10 mouse cellular contexts compared by ENCODE assay signal in genomic region chr11:86950491-86950890, GRCm38 (mm10). TPM values are rescaled to one million over a fixed set of nuclear protein-coding genes. Genes with fewer than 3 reads are reported as not detected.
DNase-seq lines count a peak whose midpoint lies in the region; ATAC-seq and TF ChIP-seq lines count a peak whose summit lies in the region.
"Had no signal": no experiment of that assay in that cellular context is flagged by ENCODE, and none has a peak within 500 bp of the region (broad histone marks: within the 10 kb centered on the region; RNA-seq: fewer than 3 reads in every experiment).

No protein-coding gene starts in this region.

- TF ChIP-seq POLR2A in lung, adult 2 months (IDR thresholded peaks at IDR 0.05; ENCODE audit: borderline replicate concordance, extremely low read depth, low read depth, low read length), result no peak

- H3K9me3 ChIP-seq in lung, embryonic 15.5 days, result no peaks in the 10 kb centered on the region
- 0 out of 2 replicates have a peak, but pooled peaks cover 3% of the 10 kb centered on the region for H3K9me3 ChIP-seq in heart, embryonic 14.5 days (ENCODE audit: control insufficient read depth, low read length)

- H3K27ac ChIP-seq in lung, embryonic 15.5 days, result peak overlapping the region; percentile 66
- H3K27ac ChIP-seq in heart, embryonic 14.5 days (replicated peaks in 1 of 2; ENCODE audit: control insufficient read depth in 1 of 2, insufficient read depth in 1 of 2, low read depth in 2 of 2, low read length in 2 of 2), result peak overlapping the region; percentile 34 to 77
- H3K27ac ChIP-seq: liver, embryonic 14.5 days had no signal

- DNase-seq in cerebellum, adult 9-11 months, result peak; percentile 22
- DNase-seq in cerebellum, adult 8-10 months, result no peak
- no peak for DNase-seq in lung, adult 2 months
- DNase-seq in lung, postnatal 10 days, result peak; percentile 55
- no peak for DNase-seq in right cerebral cortex, postnatal 14 days
- DNase-seq in thymus, postnatal 36 days, result no peak
- DNase-seq: kidney, adult 18-20 months had no signal

- TF ChIP-seq CTCF in lung, adult 2 months (IDR thresholded peaks at IDR 0.05; ENCODE audit: insufficient read depth, low read length), result no peak

- H3K4me2 ChIP-seq in lung, embryonic 15.5 days, result no peak overlapping the region
- no peak overlapping the region for H3K4me2 ChIP-seq in heart, embryonic 14.5 days (ENCODE audit: low read length)

- no peak overlapping the region for H3K4me3 ChIP-seq in lung, embryonic 15.5 days
- H3K4me3 ChIP-seq in lung, adult 2 months (replicated peaks; ENCODE audit: extremely low read depth, low read depth, low read length), result no peak overlapping the region
- H3K4me3 ChIP-seq in heart, embryonic 14.5 days (ENCODE audit: control insufficient read depth in 1 of 2, insufficient read depth in 1 of 2, low read depth in 1 of 2, low read length in 2 of 2), result no peak overlapping the region

- H3K27me3 ChIP-seq in lung, embryonic 15.5 days, result no peaks in the 10 kb centered on the region
- no peaks in the 10 kb centered on the region for H3K27me3 ChIP-seq in heart, embryonic 14.5 days (ENCODE audit: control insufficient read depth, insufficient read depth, low read length)

- no peak for ATAC-seq in lung, embryonic 15.5 days (ENCODE audit: borderline replicate concordance, extremely low read depth, low FRiP score, low TSS enrichment)
- no peak for ATAC-seq in heart, embryonic 14.5 days (ENCODE audit: insufficient number of reproducible peaks, insufficient read depth, low FRiP score, low read depth)

- WGBS in lung, embryonic 15.5 days, result 50% methylated on average over 3 of the region's 3 CpGs
- 37% methylated on average over 3 of the region's 3 CpGs for WGBS in lung, adult 2 months
- WGBS in heart, embryonic 14.5 days, result 60% methylated on average over 3 of the region's 3 CpGs

- no peaks in the 10 kb centered on the region for H3K36me3 ChIP-seq in lung, embryonic 15.5 days
- peaks cover 26% of the 10 kb centered on the region for H3K36me3 ChIP-seq in heart, embryonic 14.5 days (ENCODE audit: control insufficient read depth, insufficient read depth, low read length)

- H3K9ac ChIP-seq in lung, embryonic 15.5 days, result no peak overlapping the region
- H3K9ac ChIP-seq in heart, embryonic 14.5 days (ENCODE audit: low read length), result peak overlapping the region; percentile 51; the same call in 1 of the 2 replicates
- H3K9ac ChIP-seq: liver, embryonic 14.5 days had no signal

- peaks cover 29% of the 10 kb centered on the region for H3K4me1 ChIP-seq in lung, embryonic 15.5 days
- peaks cover 29% of the 10 kb centered on the region for H3K4me1 ChIP-seq in lung, adult 2 months (ENCODE audit: control insufficient read depth, insufficient read depth, low read length)
- peaks cover 36 to 62% of the 10 kb centered on the region in 2 experiments for H3K4me1 ChIP-seq in heart, embryonic 14.5 days (ENCODE audit: control insufficient read depth in 2 of 2, insufficient read depth in 2 of 2, low read length in 2 of 2)

RNA-seq across cellular contexts. Expression of gene Ypel2, which starts 43.0 kb away (rescaled TPM):
- polyA plus RNA-seq in lung, embryonic 15.5 days (2015; fragmentation: Nextera tagmentation; extraction: Ambion mirVana), result 9.0 and 9.4 TPM in 2 replicates
- polyA plus RNA-seq in lung, adult 2 months (2012; rRNA removed), result 5.9 and 9.7 TPM in 2 replicates
- 22.8 and 23.5 TPM in 2 replicates for polyA plus RNA-seq in heart, embryonic 14.5 days (2014; fragmentation: Nextera tagmentation; extraction: Ambion mirVana)

Comparison
In these comparisons a context has a peak if more than half of its experiments do, and no peak if none do; other contexts are left out.
1. DNase-seq: peak in cerebellum, adult 9-11 months (single experiment) and lung, postnatal 10 days (single experiment); none in cerebellum, adult 8-10 months (single experiment), lung, adult 2 months (single experiment), right cerebral cortex, postnatal 14 days (single experiment) and thymus, postnatal 36 days (0 of 2).